Mouse (Mus musculus): ENCODE results near the gene Slc2a12.

- TF ChIP-seq POLR2A (IDR thresholded peaks at IDR 0.05; ENCODE audit: control insufficient read depth in 1 of 2, insufficient read depth in 1 of 2, low read depth in 1 of 2, low read length in 2 of 2, poor library complexity in 1 of 2) (no peak), ZNF384 (IDR thresholded peaks at IDR 0.05; ENCODE audit: low read depth, low read length) (no peak), UBTF (IDR thresholded peaks at IDR 0.05; ENCODE audit: borderline replicate concordance, insufficient read depth, low read depth, low read length) (no peak), EP300 (IDR thresholded peaks at IDR 0.05; ENCODE audit: low read depth in 1 of 2, low read length in 2 of 2) (no peak)
Observed at GRCm38 (mm10) chr10:22644171-22644570, 640 bp upstream of the Slc2a12 start.

Data from MEL (cell line).